Mouse (Mus musculus) heart, embryonic 15.5 days (tissue): Measurements from ENCODE around the gene Tfg. TPM values are rescaled to one million over a fixed set of nuclear protein-coding genes. Genes with fewer than 3 reads are reported as not detected.

ENCODE experiments used
- ATAC-seq: fragments of 200-750 bp; cut with Nextera tagmentation; replicated peaks from 2 replicates; pipeline ENCODE4 v1.8.0; 2017; ENCODE audit warnings: low read depth, moderate TSS enrichment; ENCODE audit not compliant: insufficient number of reproducible peaks, insufficient read depth, low FRiP score
- H3K27ac ChIP-seq: fragments of 300-500 bp; sonication (generic); 2 replicates; pipeline ENCODE4 v1.5.1; 2015; ENCODE audit warnings: mild to moderate bottlenecking, inconsistent platforms
- H3K27me3 ChIP-seq: fragments of 300-500 bp; sonication (generic); 2 replicates; pipeline ENCODE4 v1.6.1; 2015; ENCODE audit warnings: inconsistent platforms
- H3K36me3 ChIP-seq: fragments of 300-500 bp; sonication (generic); 2 replicates; pipeline ENCODE4 v1.6.1; 2015; ENCODE audit warnings: mild to moderate bottlenecking, inconsistent platforms
- H3K4me1 ChIP-seq: fragments of 300-500 bp; sonication (generic); replicated peaks from 2 replicates; pipeline ENCODE4 v1.6.1; 2015; ENCODE audit warnings: inconsistent platforms
- H3K4me2 ChIP-seq: fragments of 300-500 bp; sonication (generic); 2 replicates; pipeline ENCODE4 v1.6.1; 2015; ENCODE audit warnings: inconsistent platforms, mild to moderate bottlenecking, moderate library complexity
- H3K4me3 ChIP-seq: fragments of 300-500 bp; sonication (generic); 2 replicates; pipeline ENCODE4 v1.5.1; 2015; ENCODE audit warnings: mild to moderate bottlenecking, inconsistent platforms
- H3K9ac ChIP-seq: fragments of 300-500 bp; sonication (generic); 2 replicates; pipeline ENCODE4 v1.6.1; 2015; ENCODE audit warnings: mild to moderate bottlenecking, inconsistent platforms
- H3K9me3 ChIP-seq: fragments of 300-500 bp; sonication (generic); replicated peaks from 2 replicates; pipeline ENCODE4 v1.6.1; 2016; ENCODE audit warnings: inconsistent platforms
- WGBS: fragments of 180-500 bp; shearing (Covaris S2); methylation state at CpG from one replicate; pipeline ENCODE4 v1.1.7; 2015; ENCODE audit warnings: mixed read lengths; 5-methylcytosine and 5-hydroxymethylcytosine counted together
- polyA plus RNA-seq: library from polyadenylated mRNA; unstranded; fragments of >200 nt; fragmentation: Nextera tagmentation; extraction: Ambion mirVana; gene quantifications from 2 replicates; pipeline ENCODE4 v1.2.1, GENCODE M21; 2015

The Tfg gene
- polyA plus RNA-seq, result 113 and 119 TPM in 2 replicates

GRCm38 (mm10) chr16:56717224-56718200, at the start of gene Tfg:
TSS of gene Tfg (minus strand) at chr16:56717450.
- peaks cover 18% of the 10 kb centered on the region for H3K4me1 ChIP-seq
- H3K9ac ChIP-seq, result peak within 1 kb of the TSS; percentile 92
- no peaks in the 10 kb centered on the region for H3K9me3 ChIP-seq
- peak; percentile 95 for ATAC-seq
- H3K36me3 ChIP-seq, result peaks cover 5% of the 10 kb centered on the region; the same call in 1 of the 2 replicates
- H3K4me2 ChIP-seq, result peak within 1 kb of the TSS; percentile 70
- WGBS, result under 1% methylated on average over 60 of the region's 62 CpGs
- peak within 1 kb of the TSS; percentile 96 for H3K27ac ChIP-seq
- peak within 1 kb of the TSS; percentile 90 for H3K4me3 ChIP-seq
- no peaks in the 10 kb centered on the region for H3K27me3 ChIP-seq

GRCm38 (mm10) chr16:56729060-56729459, 11.8 kb upstream of the Tfg start:
- no peak overlapping the region for H3K27ac ChIP-seq
- H3K4me2 ChIP-seq, result no peak overlapping the region
- H3K36me3 ChIP-seq, result no peaks in the 10 kb centered on the region
- WGBS, result 26% methylated on average over 1 of the region's 1 CpGs
- no peaks in the 10 kb centered on the region for H3K4me1 ChIP-seq
- no peak overlapping the region for H3K4me3 ChIP-seq
- ATAC-seq, result no peak
- no peaks in the 10 kb centered on the region for H3K9me3 ChIP-seq
- H3K9ac ChIP-seq, result no peak overlapping the region
- no peaks in the 10 kb centered on the region for H3K27me3 ChIP-seq

GRCm38 (mm10) chr16:56724927-56725326, 7.7 kb upstream of the Tfg start:
- WGBS, result 71% methylated on average over 10 of the region's 10 CpGs
- H3K4me2 ChIP-seq, result no peak overlapping the region
- H3K27ac ChIP-seq, result no peak overlapping the region
- no peak overlapping the region for H3K4me3 ChIP-seq
- H3K27me3 ChIP-seq, result no peaks in the 10 kb centered on the region
- no peaks in the 10 kb centered on the region for H3K4me1 ChIP-seq
- H3K9me3 ChIP-seq, result no peaks in the 10 kb centered on the region
- no peaks in the 10 kb centered on the region for H3K36me3 ChIP-seq
- no peak overlapping the region for H3K9ac ChIP-seq
- ATAC-seq, result no peak

GRCm38 (mm10) chr16:56722357-56722756, 5.1 kb upstream of the Tfg start:
- no peak overlapping the region for H3K9ac ChIP-seq
- no peak overlapping the region for H3K4me3 ChIP-seq
- 47% methylated on average over 4 of the region's 4 CpGs for whole genome bisulfite sequencing
- no peaks in the 10 kb centered on the region for H3K36me3 ChIP-seq
- ATAC-seq, result no peak
- H3K27me3 ChIP-seq, result no peaks in the 10 kb centered on the region
- peaks cover 3% of the 10 kb centered on the region; the same call in 1 of the 2 replicates for H3K4me1 ChIP-seq
- H3K4me2 ChIP-seq, result no peak overlapping the region
- no peaks in the 10 kb centered on the region for H3K9me3 ChIP-seq
- H3K27ac ChIP-seq, result no peak overlapping the region

GRCm38 (mm10) chr16:56719031-56719430, 1.8 kb upstream of the Tfg start:
- no peak overlapping the region for H3K4me3 ChIP-seq
- no peak overlapping the region for H3K27ac ChIP-seq
- no peaks in the 10 kb centered on the region for H3K36me3 ChIP-seq
- H3K9ac ChIP-seq, result no peak overlapping the region
- no peak overlapping the region for H3K4me2 ChIP-seq
- no peak for ATAC-seq
- no peaks in the 10 kb centered on the region for H3K27me3 ChIP-seq
- H3K4me1 ChIP-seq, result peaks cover 18% of the 10 kb centered on the region
- no peaks in the 10 kb centered on the region for H3K9me3 ChIP-seq

GRCm38 (mm10) chr16:56716557-56717179, 582 bp downstream of the Tfg start:
- peaks cover 12% of the 10 kb centered on the region for H3K36me3 ChIP-seq
- H3K4me3 ChIP-seq, result peak overlapping the region; percentile 90
- H3K27ac ChIP-seq, result peak overlapping the region; percentile 96
- 0% methylated on average over 28 of the region's 38 CpGs for WGBS
- H3K4me2 ChIP-seq, result peak overlapping the region; percentile 67
- H3K9ac ChIP-seq, result peak overlapping the region; percentile 92
- H3K9me3 ChIP-seq, result no peaks in the 10 kb centered on the region
- no peaks in the 10 kb centered on the region for H3K27me3 ChIP-seq
- ATAC-seq, result peak; percentile 80
- peaks cover 18% of the 10 kb centered on the region for H3K4me1 ChIP-seq

GRCm38 (mm10) chr16:56715608-56716007, 1.6 kb downstream of the Tfg start:
- peak overlapping the region; percentile 67 for H3K4me2 ChIP-seq
- peaks cover 20% of the 10 kb centered on the region for H3K36me3 ChIP-seq
- H3K4me1 ChIP-seq, result peaks cover 18% of the 10 kb centered on the region
- H3K4me3 ChIP-seq, result peak overlapping the region; percentile 90
- ATAC-seq, result no peak
- 0 out of 2 replicates have a peak overlapping the region, but pooled peaks have one; percentile 96 for H3K27ac ChIP-seq
- H3K9me3 ChIP-seq, result no peaks in the 10 kb centered on the region
- 43% methylated on average over 3 of the region's 3 CpGs for WGBS
- no peak overlapping the region for H3K9ac ChIP-seq
- H3K27me3 ChIP-seq, result no peaks in the 10 kb centered on the region

GRCm38 (mm10) chr16:56710071-56710470, 7.2 kb downstream of the Tfg start:
- Histone ChIP-seq H3K9ac (no peak overlapping the region), H3K4me1 (peaks cover 5% of the 10 kb centered on the region), H3K9me3 (no peaks in the 10 kb centered on the region), H3K4me3 (no peak overlapping the region), H3K4me2 (no peak overlapping the region), H3K27ac (no peak overlapping the region), H3K27me3 (no peaks in the 10 kb centered on the region), H3K36me3 (peaks cover 58% of the 10 kb centered on the region)
- 92% methylated on average over 3 of the region's 3 CpGs for WGBS
- ATAC-seq, result no peak

GRCm38 (mm10) chr16:56705731-56706130, 11.5 kb downstream of the Tfg start:
- no peak overlapping the region for H3K4me3 ChIP-seq
- no peaks in the 10 kb centered on the region for H3K9me3 ChIP-seq
- H3K27me3 ChIP-seq, result no peaks in the 10 kb centered on the region
- no peak overlapping the region for H3K4me2 ChIP-seq
- 87% methylated on average over 3 of the region's 3 CpGs for WGBS
- H3K9ac ChIP-seq, result no peak overlapping the region
- H3K27ac ChIP-seq, result no peak overlapping the region
- ATAC-seq, result no peak
- H3K36me3 ChIP-seq, result peaks cover 56% of the 10 kb centered on the region
- no peaks in the 10 kb centered on the region for H3K4me1 ChIP-seq

- H3K9ac ChIP-seq, result no peak overlapping the region
- WGBS, result 88% methylated on average over 3 of the region's 3 CpGs
- no peak overlapping the region for H3K27ac ChIP-seq
- no peaks in the 10 kb centered on the region for H3K27me3 ChIP-seq
- no peaks in the 10 kb centered on the region for H3K9me3 ChIP-seq
- no peak overlapping the region for H3K4me3 ChIP-seq
- H3K4me1 ChIP-seq, result no peaks in the 10 kb centered on the region
- H3K4me2 ChIP-seq, result no peak overlapping the region
- ATAC-seq, result no peak
- H3K36me3 ChIP-seq, result peaks cover 34% of the 10 kb centered on the region
Measured at GRCm38 (mm10) chr16:56700898-56701297, 16.4 kb downstream of the Tfg start.

- Histone ChIP-seq H3K4me3 (no peak overlapping the region), H3K9me3 (no peaks in the 10 kb centered on the region), H3K27ac (no peak overlapping the region), H3K4me1 (no peaks in the 10 kb centered on the region), H3K27me3 (no peaks in the 10 kb centered on the region), H3K36me3 (peaks cover 45% of the 10 kb centered on the region), H3K9ac (no peak overlapping the region), H3K4me2 (no peak overlapping the region)
- 81% methylated on average over 2 of the region's 2 CpGs for WGBS
- no peak for ATAC-seq
Measured at GRCm38 (mm10) chr16:56696448-56696847, 20.8 kb downstream of the Tfg start.
